17 mouse cellular contexts compared by ENCODE assay signal in the genomic region with DNA sequence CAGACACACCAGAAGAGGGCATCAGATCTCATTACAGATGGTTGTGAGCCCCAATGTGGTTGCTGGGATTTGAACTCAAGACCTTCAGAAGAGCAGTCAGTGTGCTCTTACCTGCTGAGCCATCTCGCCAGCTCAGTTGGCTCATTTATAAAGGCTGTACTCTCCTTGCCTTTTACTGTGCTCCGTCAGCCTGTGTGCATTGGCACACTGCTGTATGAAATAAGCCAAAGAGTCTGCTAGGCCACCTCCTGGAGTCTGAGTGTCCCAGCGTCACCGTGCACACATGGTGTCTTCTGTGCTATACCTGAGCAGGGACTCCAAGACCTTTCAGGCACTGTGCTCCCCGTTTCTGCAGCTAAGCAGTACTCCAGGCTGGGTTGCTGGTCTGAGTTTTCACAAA. TPM values are rescaled to one million over a fixed set of nuclear protein-coding genes. Genes with fewer than 3 reads are reported as not detected.
DNase-seq lines count a peak whose midpoint lies in the region; ATAC-seq and TF ChIP-seq lines count a peak whose summit lies in the region.
"Had no signal": no experiment of that assay in that cellular context is flagged by ENCODE, and none has a peak within 500 bp of the region (broad histone marks: within the 10 kb centered on the region; RNA-seq: fewer than 3 reads in every experiment).

No protein-coding gene starts in this region.

- peaks cover 52% of the 10 kb centered on the region for H3K4me1 ChIP-seq in forebrain, embryonic 13.5 days
- peaks cover 6% of the 10 kb centered on the region; the same call in 1 of the 2 replicates for H3K4me1 ChIP-seq in forebrain, postnatal 0 days (ENCODE audit: insufficient read depth)
- peaks cover 83% of the 10 kb centered on the region for H3K4me1 ChIP-seq in hindbrain, embryonic 10.5 days (replicated peaks)
- peaks cover 42% of the 10 kb centered on the region for H3K4me1 ChIP-seq in midbrain, embryonic 14.5 days (ENCODE audit: control insufficient read depth, insufficient read depth, low read length)

- no peaks in the 10 kb centered on the region for H3K36me3 ChIP-seq in forebrain, embryonic 13.5 days (ENCODE audit: poor library complexity, severe bottlenecking)
- no peaks in the 10 kb centered on the region for H3K36me3 ChIP-seq in forebrain, postnatal 0 days (ENCODE audit: insufficient read depth)
- H3K36me3 ChIP-seq in hindbrain, embryonic 10.5 days = no peaks in the 10 kb centered on the region
- H3K36me3 ChIP-seq in midbrain, embryonic 14.5 days (ENCODE audit: control insufficient read depth, insufficient read depth, low read length) = no peaks in the 10 kb centered on the region
- H3K36me3 ChIP-seq: embryonic facial prominence, embryonic 12.5 days; heart, embryonic 15.5 days had no signal

- H3K4me3 ChIP-seq in forebrain, embryonic 13.5 days = no peak overlapping the region
- no peak overlapping the region for H3K4me3 ChIP-seq in forebrain, postnatal 0 days (ENCODE audit: low read depth, low read length)
- H3K4me3 ChIP-seq in hindbrain, embryonic 10.5 days = no peak overlapping the region
- H3K4me3 ChIP-seq in midbrain, embryonic 14.5 days (replicated peaks; ENCODE audit: low read depth, low read length) = no peak overlapping the region
- H3K4me3 ChIP-seq: embryonic facial prominence, embryonic 12.5 days; heart, embryonic 15.5 days had no signal

- peak overlapping the region; percentile 66; the same call in 1 of the 2 replicates for H3K27ac ChIP-seq in forebrain, embryonic 13.5 days
- no peak overlapping the region for H3K27ac ChIP-seq in forebrain, postnatal 0 days (ENCODE audit: low read depth, low read length)
- H3K27ac ChIP-seq in hindbrain, embryonic 10.5 days = peak overlapping the region; percentile 77
- peak overlapping the region; percentile 81 for H3K27ac ChIP-seq in midbrain, embryonic 14.5 days (replicated peaks; ENCODE audit: low read depth, low read length)
- H3K27ac ChIP-seq: embryonic facial prominence, embryonic 12.5 days; kidney, postnatal 0 days; liver, embryonic 14.5 days had no signal

- DNase-seq in forebrain, postnatal 0 days = no peak
- peak; percentile 60 to 68 for DNase-seq in cerebellum, adult 18-20 months
- no peak for DNase-seq in hindbrain, embryonic 10.5 days (ENCODE audit: low spot score)
- DNase-seq in midbrain, embryonic 14.5 days = no peak
- no peak for DNase-seq in lung, adult 18-20 months
- DNase-seq in adrenal gland, postnatal 14 days = no peak
- DNase-seq: adrenal gland, postnatal 25 days; B cell, adult 2 months; lung, postnatal 14 days; right cerebral cortex, postnatal 25 days; thymus, adult 18-20 months had no signal

- no peak overlapping the region for H3K4me2 ChIP-seq in forebrain, embryonic 13.5 days
- H3K4me2 ChIP-seq in forebrain, postnatal 0 days (ENCODE audit: low read depth) = no peak overlapping the region
- H3K4me2 ChIP-seq in midbrain, embryonic 14.5 days (ENCODE audit: low read length) = no peak overlapping the region; the same call in 1 of the 2 replicates
- H3K4me2 ChIP-seq: embryonic facial prominence, embryonic 12.5 days; heart, embryonic 15.5 days had no signal

- H3K9ac ChIP-seq in forebrain, embryonic 13.5 days = no peak overlapping the region
- no peak overlapping the region for H3K9ac ChIP-seq in forebrain, postnatal 0 days
- no peak overlapping the region for H3K9ac ChIP-seq in midbrain, embryonic 14.5 days (replicated peaks; ENCODE audit: low read length)
- H3K9ac ChIP-seq: embryonic facial prominence, embryonic 12.5 days; heart, embryonic 15.5 days; liver, embryonic 14.5 days had no signal

- no peaks in the 10 kb centered on the region for H3K9me3 ChIP-seq in forebrain, embryonic 13.5 days (replicated peaks)
- H3K9me3 ChIP-seq in forebrain, postnatal 0 days (ENCODE audit: low read length) = no peaks in the 10 kb centered on the region
- H3K9me3 ChIP-seq in hindbrain, embryonic 10.5 days = no peaks in the 10 kb centered on the region
- H3K9me3 ChIP-seq in midbrain, embryonic 14.5 days (ENCODE audit: control insufficient read depth, low read length) = no peaks in the 10 kb centered on the region
- H3K9me3 ChIP-seq: embryonic facial prominence, embryonic 12.5 days; heart, embryonic 15.5 days had no signal

- H3K27me3 ChIP-seq in forebrain, embryonic 13.5 days = no peaks in the 10 kb centered on the region
- no peaks in the 10 kb centered on the region for H3K27me3 ChIP-seq in forebrain, postnatal 0 days (ENCODE audit: insufficient read depth, low read length)
- no peaks in the 10 kb centered on the region for H3K27me3 ChIP-seq in hindbrain, embryonic 10.5 days (ENCODE audit: insufficient read depth, poor library complexity, severe bottlenecking)
- H3K27me3 ChIP-seq in midbrain, embryonic 14.5 days (ENCODE audit: control insufficient read depth, insufficient read depth, low read length) = no peaks in the 10 kb centered on the region
- H3K27me3 ChIP-seq: embryonic facial prominence, embryonic 12.5 days; heart, embryonic 15.5 days had no signal

- TF ChIP-seq CTCF in forebrain, postnatal 0 days (IDR thresholded peaks at IDR 0.05; ENCODE audit: low read depth) = no peak

- WGBS in forebrain, embryonic 13.5 days = 70% methylated on average over 5 of the region's 5 CpGs
- 54% methylated on average over 5 of the region's 5 CpGs for WGBS in forebrain, postnatal 0 days
- 80% methylated on average over 5 of the region's 5 CpGs for WGBS in hindbrain, embryonic 10.5 days
- 76% methylated on average over 5 of the region's 5 CpGs for WGBS in midbrain, embryonic 14.5 days

- ATAC-seq in forebrain, embryonic 13.5 days = no peak
- no peak for ATAC-seq in forebrain, postnatal 0 days
- no peak for ATAC-seq in midbrain, embryonic 14.5 days (ENCODE audit: low FRiP score, low TSS enrichment)
- no peak for ATAC-seq in CD4-positive, CD25-positive, alpha-beta regulatory T cell, adult 4 months

RNA-seq across cellular contexts. Expression of gene Itsn1, which starts 40.8 kb away (rescaled TPM):
- 50.8 and 53.3 TPM in 2 replicates for polyA plus RNA-seq in forebrain, embryonic 13.5 days (2015; fragmentation: Nextera tagmentation; extraction: Ambion mirVana)
- total RNA-seq in forebrain, postnatal 0 days (2014; rRNA removed) = 79.2 and 90.5 TPM in 2 replicates
- 30.1 and 43.5 TPM in 2 replicates for polyA plus RNA-seq in forebrain, postnatal 0 days (2015; fragmentation: Nextera tagmentation; extraction: Ambion mirVana)
- 50.7 and 55.5 TPM in 2 replicates for polyA plus RNA-seq in hindbrain, embryonic 10.5 days (2016; fragmentation: Nextera tagmentation; extraction: Ambion mirVana)
- 57.8 and 67.5 TPM in 2 replicates for polyA plus RNA-seq in midbrain, embryonic 14.5 days (2014; fragmentation: Nextera tagmentation; extraction: Ambion mirVana)
- polyA plus RNA-seq in CD4-positive, CD25-positive, alpha-beta regulatory T cell, adult 4 months (2017; shearing (Covaris generic)) = 1 to 10 TPM; 2.1 to 2.4 TPM
- 43.1 and 48.7 TPM in 2 replicates for total RNA-seq in adrenal gland, postnatal 14 days (2021)

RNA-seq across cellular contexts. Expression of gene Cryzl1, which starts 41.1 kb away (rescaled TPM):
- 93.0 and 98.0 TPM in 2 replicates for polyA plus RNA-seq in forebrain, embryonic 13.5 days (2015; fragmentation: Nextera tagmentation; extraction: Ambion mirVana)
- total RNA-seq in forebrain, postnatal 0 days (2014; rRNA removed) = 62.5 and 69.5 TPM in 2 replicates
- 94.8 and 97.1 TPM in 2 replicates for polyA plus RNA-seq in forebrain, postnatal 0 days (2015; fragmentation: Nextera tagmentation; extraction: Ambion mirVana)
- polyA plus RNA-seq in hindbrain, embryonic 10.5 days (2016; fragmentation: Nextera tagmentation; extraction: Ambion mirVana) = 65.1 and 71.6 TPM in 2 replicates
- 113 and 135 TPM in 2 replicates for polyA plus RNA-seq in midbrain, embryonic 14.5 days (2014; fragmentation: Nextera tagmentation; extraction: Ambion mirVana)
- 10 to 100 TPM; 65.7 to 82.1 TPM for polyA plus RNA-seq in CD4-positive, CD25-positive, alpha-beta regulatory T cell, adult 4 months (2017; shearing (Covaris generic))
- total RNA-seq in adrenal gland, postnatal 14 days (2021) = 43.4 and 45.5 TPM in 2 replicates

Comparison
In these comparisons a context has a peak if more than half of its experiments do, and no peak if none do; other contexts are left out.
1. DNase-seq: peak in cerebellum, adult 18-20 months (2 of 2); none in forebrain, postnatal 0 days (single experiment), hindbrain, embryonic 10.5 days (single experiment), midbrain, embryonic 14.5 days (single experiment), lung, adult 18-20 months (0 of 2) and adrenal gland, postnatal 14 days (single experiment).